Mouse (Mus musculus): Measurements from ENCODE around the gene Tmem59l. TPM values are rescaled to one million over a fixed set of nuclear protein-coding genes. Genes with fewer than 3 reads are reported as not detected.

Tmem59l gene
- total and polyA plus RNA-seq, 2 experiments from 2014 or later = not detected

- TF ChIP-seq CTCF (IDR thresholded peaks at IDR 0.05; ENCODE audit: low read depth) (no peak), EP300 (IDR thresholded peaks at IDR 0.05; ENCODE audit: low read depth) (no peak)
- H3K4me3 ChIP-seq (ENCODE audit: low read depth, low read length) = peak overlapping the region; percentile 50; the same call in 1 of the 2 replicates
- H3K9ac ChIP-seq (replicated peaks; ENCODE audit: low read depth, low read length) = no peak overlapping the region
- no peaks in the 10 kb centered on the region for H3K36me3 ChIP-seq (replicated peaks; ENCODE audit: control insufficient read depth, insufficient read depth, low read length)
- H3K27ac ChIP-seq (ENCODE audit: low read depth) = no peak overlapping the region
- ATAC-seq (ENCODE audit: insufficient read depth, low read depth) = no peak
- peaks cover 13% of the 10 kb centered on the region; the same call in 1 of the 2 replicates for H3K4me1 ChIP-seq (ENCODE audit: control insufficient read depth, insufficient read depth)
- H3K9me3 ChIP-seq (replicated peaks; ENCODE audit: control insufficient read depth, low read length) = no peaks in the 10 kb centered on the region
- 3% methylated on average over 22 of the region's 28 CpGs for WGBS
- peaks cover 96% of the 10 kb centered on the region for H3K27me3 ChIP-seq (ENCODE audit: control insufficient read depth, insufficient read depth, low read length)
- no peak for DNase-seq (ENCODE audit: low spot score)
- H3K4me2 ChIP-seq (ENCODE audit: low read depth, low read length) = no peak overlapping the region
Measured at GRCm38 (mm10) chr8:70494416-70494945, 7.3 kb upstream of the Tmem59l start.

- DNase-seq (ENCODE audit: low spot score) (no peak), ATAC-seq (ENCODE audit: insufficient read depth, low read depth) (no peak; the same call in 1 of the 2 replicates)
- peaks cover 96% of the 10 kb centered on the region for H3K27me3 ChIP-seq (ENCODE audit: control insufficient read depth, insufficient read depth, low read length)
- 1% methylated on average over 40 of the region's 47 CpGs for WGBS
- H3K4me3 ChIP-seq (ENCODE audit: low read depth, low read length) = peak overlapping the region; percentile 50
- H3K4me2 ChIP-seq (ENCODE audit: low read depth, low read length) = peak overlapping the region; percentile 73
- no peaks in the 10 kb centered on the region for H3K9me3 ChIP-seq (replicated peaks; ENCODE audit: control insufficient read depth, low read length)
- H3K4me1 ChIP-seq (ENCODE audit: control insufficient read depth, insufficient read depth) = peaks cover 16% of the 10 kb centered on the region; the same call in 1 of the 2 replicates
- no peak overlapping the region for H3K9ac ChIP-seq (replicated peaks; ENCODE audit: low read depth, low read length)
- H3K27ac ChIP-seq (ENCODE audit: low read depth) = no peak overlapping the region
- no peak for TF ChIP-seq CTCF (IDR thresholded peaks at IDR 0.05; ENCODE audit: low read depth)
- TF ChIP-seq EP300 (IDR thresholded peaks at IDR 0.05; ENCODE audit: low read depth) = no peak
- no peaks in the 10 kb centered on the region for H3K36me3 ChIP-seq (replicated peaks; ENCODE audit: control insufficient read depth, insufficient read depth, low read length)
Measured at GRCm38 (mm10) chr8:70493692-70494415, 6.7 kb upstream of the Tmem59l start.

GRCm38 (mm10) chr8:70492664-70493640, 5.8 kb upstream of the Tmem59l start, which contains the start of gene Crlf1:
Crlf1 (plus strand) TSS chr8:70493158.
- H3K9me3 ChIP-seq (replicated peaks; ENCODE audit: control insufficient read depth, low read length) = no peaks in the 10 kb centered on the region
- no peak within 1 kb of the TSS; the same call in 1 of the 2 replicates for H3K9ac ChIP-seq (replicated peaks; ENCODE audit: low read depth, low read length)
- peaks cover 96% of the 10 kb centered on the region for H3K27me3 ChIP-seq (ENCODE audit: control insufficient read depth, insufficient read depth, low read length)
- peak within 1 kb of the TSS; percentile 50 for H3K4me3 ChIP-seq (ENCODE audit: low read depth, low read length)
- no peaks in the 10 kb centered on the region for H3K36me3 ChIP-seq (replicated peaks; ENCODE audit: control insufficient read depth, insufficient read depth, low read length)
- WGBS = 1% methylated on average over 67 of the region's 93 CpGs
- H3K27ac ChIP-seq (ENCODE audit: low read depth) = no peak within 1 kb of the TSS
- ATAC-seq (ENCODE audit: insufficient read depth, low read depth) = no peak
- peaks cover 24% of the 10 kb centered on the region for H3K4me1 ChIP-seq (ENCODE audit: control insufficient read depth, insufficient read depth)
- DNase-seq (ENCODE audit: low spot score) = no peak
- no peak for TF ChIP-seq EP300 (IDR thresholded peaks at IDR 0.05; ENCODE audit: low read depth)
- peak within 1 kb of the TSS; percentile 73 for H3K4me2 ChIP-seq (ENCODE audit: low read depth, low read length)

GRCm38 (mm10) chr8:70490880-70491495, 3.8 kb upstream of the Tmem59l start:
- no peak overlapping the region for H3K4me3 ChIP-seq (ENCODE audit: low read depth, low read length)
- H3K9me3 ChIP-seq (replicated peaks; ENCODE audit: control insufficient read depth, low read length) = no peaks in the 10 kb centered on the region
- peaks cover 27% of the 10 kb centered on the region for H3K4me1 ChIP-seq (ENCODE audit: control insufficient read depth, insufficient read depth)
- H3K4me2 ChIP-seq (ENCODE audit: low read depth, low read length) = no peak overlapping the region
- no peaks in the 10 kb centered on the region for H3K36me3 ChIP-seq (replicated peaks; ENCODE audit: control insufficient read depth, insufficient read depth, low read length)
- DNase-seq (ENCODE audit: low spot score) (no peak), ATAC-seq (ENCODE audit: insufficient read depth, low read depth) (no peak)
- TF ChIP-seq CTCF (IDR thresholded peaks at IDR 0.05; ENCODE audit: low read depth) (no peak), EP300 (IDR thresholded peaks at IDR 0.05; ENCODE audit: low read depth) (no peak)
- WGBS = 5% methylated on average over 20 of the region's 20 CpGs
- H3K9ac ChIP-seq (replicated peaks; ENCODE audit: low read depth, low read length) = no peak overlapping the region
- peaks cover 99% of the 10 kb centered on the region for H3K27me3 ChIP-seq (ENCODE audit: control insufficient read depth, insufficient read depth, low read length)
- H3K27ac ChIP-seq (ENCODE audit: low read depth) = no peak overlapping the region
